Mouse (Mus musculus) heart, adult 10 weeks (tissue): Measurements from ENCODE around the gene Neurog2. TPM values are rescaled to one million over a fixed set of nuclear protein-coding genes. Genes with fewer than 3 reads are reported as not detected.

ENCODE experiments used
- polyA plus RNA-seq: library from polyadenylated mRNA; stranded (reverse); fragments of 350-450 nt; fragmentation: Illumina TruSeq; extraction: RNeasy Lipid Tissue Mini Kit (QIAGEN cat#74804); gene quantifications from one replicate; pipeline ENCODE4 v1.2.3, GENCODE M21; 2014; ENCODE audit warnings: low read depth, low replicate concordance

Gene Neurog2
- not detected for polyA plus RNA-seq

DNA sequence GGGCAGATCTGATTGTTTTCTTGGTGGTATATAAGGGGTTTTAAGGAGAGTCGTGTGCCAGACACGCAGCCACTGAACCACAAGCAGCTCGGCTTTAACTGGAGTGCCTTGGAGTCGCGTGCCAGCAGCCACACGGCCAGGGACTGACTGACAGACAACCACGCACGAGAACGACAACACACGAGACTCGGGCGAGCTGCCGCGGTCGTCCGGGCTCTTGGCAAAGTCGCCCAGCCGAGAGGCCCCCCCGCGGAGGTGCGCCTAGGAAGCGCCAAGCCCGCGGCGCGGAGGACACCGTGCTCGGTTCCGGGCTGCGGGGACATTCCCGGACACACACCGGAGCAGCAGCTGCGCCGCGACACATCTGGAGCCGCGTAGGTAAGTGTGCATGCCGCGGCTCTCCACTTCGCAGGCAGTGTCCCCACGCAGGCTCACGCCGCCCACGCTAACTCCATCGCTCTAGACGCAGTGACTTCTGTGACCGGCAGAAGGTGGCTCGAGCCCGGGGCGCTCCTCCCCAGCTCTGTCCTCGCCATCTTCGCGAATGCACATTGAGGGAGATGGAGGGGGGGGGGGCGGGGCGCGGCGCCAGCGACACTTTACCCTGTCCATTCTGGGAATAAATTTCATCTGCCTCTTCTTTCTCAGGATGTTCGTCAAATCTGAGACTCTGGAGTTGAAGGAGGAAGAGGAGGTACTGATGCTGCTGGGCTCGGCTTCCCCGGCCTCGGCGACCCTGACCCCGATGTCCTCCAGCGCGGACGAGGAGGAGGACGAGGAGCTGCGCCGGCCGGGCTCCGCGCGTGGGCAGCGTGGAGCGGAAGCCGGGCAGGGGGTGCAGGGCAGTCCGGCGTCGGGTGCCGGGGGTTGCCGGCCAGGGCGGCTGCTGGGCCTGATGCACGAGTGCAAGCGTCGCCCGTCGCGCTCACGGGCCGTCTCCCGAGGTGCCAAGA lies at the start of gene Neurog2:
TSS of gene Neurog2 (plus strand) at position 56 of the 953 bp plus-strand sequence.

Other genes starting within 250 kb of the Neurog2 start
- 132 TPM for gene Ank2, start 133.8 kb upstream of the Neurog2 start, polyA plus RNA-seq
- gene Larp7, start 79.8 kb upstream of the Neurog2 start, polyA plus RNA-seq = 30.2 TPM
- 0.84 TPM for gene Zgrf1, start 79.6 kb upstream of the Neurog2 start, polyA plus RNA-seq
- 1.6 TPM for gene Alpk1, start 147.4 kb downstream of the Neurog2 start, polyA plus RNA-seq
- gene Tifa, start 156.7 kb downstream of the Neurog2 start, polyA plus RNA-seq = 1.1 TPM
- gene Ap1ar, start 204.4 kb downstream of the Neurog2 start, polyA plus RNA-seq = 24.1 TPM